Mouse (Mus musculus) kidney, postnatal 10 days (tissue): ENCODE measurements around the gene Tmem136.
"Not testable (repeated sequence)": the region's sequence is repeated elsewhere in the genome, so short reads cannot be mapped to it uniquely, and the experiment has no call there.

Experiments
- DNase-seq: peaks from one replicate; pipeline ENCODE4 v3.0.0; 2021; ENCODE audit warnings: mixed read lengths

The Tmem136 gene

DNA sequence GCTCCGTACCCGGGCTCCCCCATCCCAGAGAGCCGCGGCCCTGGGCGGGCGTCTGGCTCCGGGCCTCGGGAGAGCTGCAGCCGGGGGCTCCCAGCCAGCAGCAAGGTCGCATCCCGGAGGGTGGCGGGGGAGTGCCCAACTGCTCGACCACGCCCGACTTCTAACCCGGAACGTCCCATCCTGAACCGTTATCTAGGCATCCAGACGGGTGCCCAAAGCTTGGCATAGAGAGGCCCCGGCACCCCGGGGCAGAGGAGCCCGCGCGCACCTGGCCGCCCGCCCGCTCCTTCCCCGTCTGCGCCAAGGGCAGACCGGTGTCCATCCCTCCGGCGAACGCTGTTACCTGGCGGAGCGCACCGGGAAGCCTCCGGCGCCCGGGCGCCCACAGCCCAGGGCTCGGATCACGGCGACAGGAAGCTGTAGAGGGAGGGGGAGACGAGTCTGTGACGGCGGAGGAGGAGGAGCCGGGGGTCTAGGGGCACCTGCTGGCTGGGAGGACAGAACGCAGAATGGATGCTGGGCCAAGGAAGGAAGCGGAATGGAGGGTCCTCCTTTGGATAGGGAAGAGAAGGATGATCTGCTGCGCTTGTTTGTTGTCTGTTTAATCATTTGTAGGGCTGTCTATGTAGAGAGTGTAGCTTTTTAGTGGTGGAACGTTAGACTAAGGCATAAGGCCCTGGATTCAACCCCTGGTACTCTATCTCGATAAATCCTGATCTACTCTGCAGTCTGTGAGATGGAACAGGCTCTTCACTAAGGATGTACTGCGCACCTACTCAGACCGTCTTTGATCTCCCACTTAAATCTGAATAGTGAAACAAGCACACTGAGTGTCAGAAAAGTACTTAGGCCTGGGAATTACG, at the start of gene Tmem136:
TSS of gene Tmem136 (minus strand) at position 437 of the 863 bp plus-strand sequence.
- DNase-seq, result peak; percentile 74

DNA sequence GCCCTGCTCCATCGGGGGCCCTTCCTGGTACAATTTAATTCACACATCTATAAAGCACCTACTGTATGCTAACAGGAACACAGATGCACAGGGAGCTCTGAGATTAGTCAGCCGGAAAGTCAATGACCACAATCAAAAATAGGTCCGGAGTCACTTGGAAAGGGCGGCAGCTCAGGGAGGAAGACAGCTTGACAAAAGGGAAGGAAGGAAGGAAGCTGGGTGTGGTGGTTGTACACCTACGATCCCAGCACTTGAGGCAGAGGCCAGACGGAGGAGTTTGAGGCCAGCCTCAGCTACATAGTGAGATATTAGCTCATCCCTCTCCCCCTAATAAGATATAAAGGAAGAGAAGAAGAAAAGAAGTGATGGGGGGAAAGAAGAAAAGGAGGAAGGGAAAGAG, 39.6 kb upstream of the Tmem136 start:
- DNase-seq, result no peak

DNA sequence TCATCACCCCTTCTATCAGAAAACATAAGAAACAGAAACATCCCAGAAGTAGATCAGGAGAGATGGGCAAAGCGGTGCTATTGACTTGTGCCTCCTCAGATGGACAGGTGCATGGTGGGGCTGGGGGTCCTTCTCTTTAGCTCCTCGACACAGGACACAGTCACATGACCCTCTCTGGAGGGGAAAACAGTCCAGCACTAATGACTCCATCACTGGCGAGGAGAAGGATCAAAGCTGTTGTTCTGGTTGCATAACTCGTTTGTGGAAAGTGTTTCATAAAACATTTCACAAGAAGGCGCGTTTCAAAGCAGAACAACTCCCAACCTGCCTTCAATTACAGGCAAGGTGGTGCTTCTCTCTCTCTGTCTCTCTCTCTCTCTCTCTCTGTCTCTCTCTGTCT, 35.4 kb upstream of the Tmem136 start:
- DNase-seq, result no peak

DNA sequence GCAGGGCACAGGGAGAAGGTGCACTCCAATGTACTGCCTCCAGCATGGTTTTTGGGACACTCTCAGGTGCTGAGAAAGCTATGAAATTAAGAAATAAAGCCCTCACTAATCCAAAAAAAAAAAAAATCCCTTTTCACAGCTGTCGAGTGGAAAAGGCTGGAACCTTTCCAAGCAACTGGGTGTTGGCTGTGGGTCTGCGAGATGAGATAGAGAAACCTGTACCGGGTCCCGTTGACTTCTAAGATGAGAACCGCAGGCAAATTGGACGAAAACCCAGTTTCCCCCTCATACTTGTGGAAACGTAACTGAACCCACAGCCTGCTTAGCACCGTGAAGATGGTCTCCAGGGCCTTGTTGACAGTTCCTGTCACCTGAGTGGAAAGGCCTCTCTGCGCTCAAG, 34.6 kb upstream of the Tmem136 start:
- no peak for DNase-seq

DNA sequence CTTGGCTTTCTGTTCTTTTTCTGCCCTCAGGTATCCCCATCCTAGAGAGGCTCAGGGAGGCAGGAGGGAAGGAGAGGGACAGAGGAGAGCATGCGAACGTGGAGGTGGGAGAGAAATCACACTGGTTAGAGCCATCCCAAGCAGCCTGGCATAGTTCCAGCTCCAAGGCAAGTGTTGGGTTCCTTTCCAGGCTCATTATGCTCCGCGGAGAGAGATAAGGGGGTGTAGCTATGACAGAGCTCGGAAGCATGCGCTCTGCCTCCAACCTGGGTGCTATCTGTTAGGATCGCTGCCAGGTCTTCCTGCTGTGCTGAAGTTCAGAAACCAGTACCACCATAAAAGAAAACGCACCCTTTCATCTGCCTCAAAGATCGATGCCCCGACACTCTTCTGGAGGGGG, 33.7 kb upstream of the Tmem136 start:
- peak; percentile 48 for DNase-seq

DNA sequence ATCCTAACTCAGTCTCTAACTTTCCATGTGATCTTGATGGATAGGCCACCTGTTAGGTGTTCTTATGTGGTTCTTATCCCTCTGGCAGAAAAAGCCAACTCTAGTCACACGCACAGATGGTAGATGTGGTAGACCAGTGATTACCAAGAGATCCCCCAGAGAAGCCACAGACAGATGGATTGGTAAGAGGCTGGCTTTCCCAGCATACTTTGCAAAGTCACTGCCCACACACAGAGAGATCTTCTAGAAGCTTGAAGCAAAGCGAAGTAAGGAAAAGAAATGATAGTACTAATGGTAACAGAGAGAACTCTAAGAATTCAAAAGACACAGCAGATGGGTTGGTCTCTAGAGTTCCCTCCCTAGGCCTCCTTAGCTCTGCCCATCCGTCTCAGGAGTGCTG, 33.1 kb upstream of the Tmem136 start:
- DNase-seq, result no peak

DNA sequence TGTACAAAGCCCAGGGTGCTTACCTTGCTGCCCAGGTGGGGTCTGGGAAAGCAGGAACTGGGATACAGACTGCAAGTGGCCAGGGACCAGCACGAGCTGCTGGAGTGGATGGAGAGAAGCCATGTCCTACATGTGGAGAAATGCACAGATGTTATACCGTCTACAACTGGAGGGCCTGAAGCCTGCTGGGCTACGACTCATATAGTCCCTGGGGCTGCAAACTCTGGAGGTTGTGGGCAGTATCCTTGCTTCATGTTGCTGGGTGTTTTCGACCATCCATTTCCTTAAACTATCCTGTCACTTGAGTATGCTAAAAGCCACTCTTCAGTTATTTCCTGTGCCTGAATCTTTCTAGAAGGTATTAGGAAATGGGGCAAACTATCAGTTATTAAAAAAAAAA, 28.8 kb upstream of the Tmem136 start:
- no peak for DNase-seq

DNA sequence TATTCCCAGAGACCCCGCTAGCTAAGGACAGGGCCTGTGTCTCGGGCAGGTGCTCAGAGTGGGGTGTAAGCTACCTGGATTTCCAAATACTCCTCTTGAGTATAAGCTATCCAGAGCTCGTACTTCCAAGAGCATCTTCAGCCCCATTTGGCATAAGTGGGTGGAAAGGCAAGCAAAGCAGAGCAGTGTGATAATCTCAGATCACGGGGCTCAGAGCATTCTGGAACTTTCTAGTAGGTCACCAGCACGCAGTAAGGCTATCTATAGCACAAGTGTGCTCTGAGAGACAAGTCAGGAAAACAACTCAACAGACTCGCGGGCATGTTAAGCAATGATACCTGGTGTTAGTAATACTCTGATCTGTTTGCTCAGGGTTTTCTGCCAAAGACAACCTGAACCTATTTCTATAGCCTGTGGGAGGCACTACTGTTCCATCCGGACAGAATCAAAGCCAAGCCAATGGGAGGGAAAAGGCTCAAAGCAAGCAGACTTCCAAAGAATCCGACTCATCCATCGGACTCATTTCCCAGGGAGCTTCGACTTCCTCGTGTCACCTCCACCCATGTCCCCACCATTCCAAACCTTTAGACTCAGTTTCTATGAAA, 27.9 kb upstream of the Tmem136 start:
- DNase-seq, result no peak

DNA sequence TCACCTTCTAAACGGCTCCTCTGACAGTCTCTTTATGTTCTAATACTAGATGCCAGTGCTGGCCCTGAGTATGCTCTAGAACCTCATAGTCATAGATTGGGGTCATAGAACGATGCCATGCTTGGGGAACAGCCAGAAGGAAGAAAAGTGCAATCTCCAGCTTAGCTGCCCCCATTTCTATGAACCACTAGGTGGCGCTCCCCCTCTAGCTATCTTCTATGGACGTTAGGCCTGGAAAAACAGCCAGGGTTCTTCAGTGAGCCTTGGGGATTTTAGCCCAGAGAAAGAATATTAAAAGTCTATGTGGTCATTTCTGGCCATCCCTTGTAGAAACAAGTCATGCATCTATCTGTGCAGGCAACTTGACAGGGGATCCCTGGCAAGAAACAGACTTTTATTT, 25.5 kb upstream of the Tmem136 start:
- DNase-seq, result peak; percentile 88

DNA sequence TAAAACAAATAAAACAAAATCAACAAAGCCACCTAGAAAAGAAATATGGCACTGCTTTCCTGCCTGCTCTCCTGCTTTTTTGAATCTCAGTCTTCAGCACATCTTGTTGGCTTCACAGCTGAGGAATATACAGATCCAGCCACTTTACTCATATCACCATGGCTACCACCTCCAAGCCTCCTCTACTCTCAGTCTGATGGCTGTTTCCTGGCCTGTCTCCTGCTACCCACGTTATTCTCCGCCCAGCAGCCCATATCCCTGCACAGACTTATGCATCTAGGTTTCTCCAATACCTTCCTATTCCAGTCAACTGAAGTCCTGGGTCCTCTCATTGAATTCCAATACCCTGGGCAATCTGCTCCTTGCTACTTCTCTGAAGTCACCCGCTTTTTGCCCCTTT, 17.2 kb upstream of the Tmem136 start:
- no peak for DNase-seq

DNA sequence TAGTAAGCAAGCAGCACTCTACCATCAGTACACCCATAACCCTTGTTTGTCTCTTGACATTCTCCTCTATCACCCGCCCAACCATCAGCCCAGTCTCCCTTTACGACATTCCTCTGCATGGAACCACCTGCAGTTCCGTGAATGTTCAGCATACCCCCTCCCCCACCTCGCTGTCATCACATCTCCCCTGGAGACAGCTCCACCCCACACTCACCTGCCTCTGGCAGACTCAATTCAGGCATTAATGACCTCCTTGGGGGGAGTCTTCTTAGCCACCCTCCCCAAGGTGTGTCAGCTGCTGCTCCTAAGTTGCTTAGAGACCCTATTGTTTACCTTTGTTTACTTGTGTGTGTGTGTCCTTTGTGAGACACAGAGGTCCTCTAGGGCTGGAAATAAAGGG, 16.0 kb upstream of the Tmem136 start:
- no peak for DNase-seq

DNA sequence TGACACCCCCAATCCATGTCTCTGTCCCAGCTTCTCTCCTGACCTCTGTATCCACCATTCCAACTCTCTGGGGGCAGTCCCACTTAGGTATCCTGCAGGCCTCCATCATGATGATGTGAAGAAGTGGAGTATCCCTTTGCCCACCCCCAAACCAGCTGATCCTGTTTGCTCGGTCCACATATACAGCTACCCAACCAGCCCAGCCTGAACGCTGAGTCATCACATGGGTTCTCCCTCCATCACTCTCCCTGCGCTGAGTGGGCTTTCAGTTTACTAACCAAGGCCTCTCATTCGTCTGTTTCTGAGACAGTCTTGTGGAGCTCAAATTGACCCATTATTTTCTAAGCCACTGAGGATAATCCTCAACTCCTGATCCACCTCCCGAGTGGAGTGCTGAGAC, 15.6 kb upstream of the Tmem136 start:
- no peak for DNase-seq

DNA sequence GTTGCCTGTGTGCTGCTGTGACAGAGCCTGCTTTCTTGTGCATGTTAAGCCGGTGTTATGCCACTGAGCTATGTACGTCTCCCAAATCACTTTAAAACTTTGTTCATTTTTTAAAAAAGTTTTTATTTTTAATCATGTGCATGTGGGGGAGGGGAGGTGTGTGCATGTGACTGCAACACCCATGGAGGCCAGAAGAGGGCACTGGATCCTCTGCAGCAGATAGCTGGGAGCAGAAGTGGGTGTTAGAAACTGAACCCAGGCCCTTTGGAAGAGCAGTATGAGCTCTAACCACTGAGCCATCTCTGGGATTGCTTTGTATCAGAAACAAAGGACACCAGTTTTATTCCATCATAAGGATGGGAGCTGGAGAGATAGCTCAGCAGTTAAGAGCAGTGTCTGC, 14.3 kb upstream of the Tmem136 start:
- no peak for DNase-seq

DNA sequence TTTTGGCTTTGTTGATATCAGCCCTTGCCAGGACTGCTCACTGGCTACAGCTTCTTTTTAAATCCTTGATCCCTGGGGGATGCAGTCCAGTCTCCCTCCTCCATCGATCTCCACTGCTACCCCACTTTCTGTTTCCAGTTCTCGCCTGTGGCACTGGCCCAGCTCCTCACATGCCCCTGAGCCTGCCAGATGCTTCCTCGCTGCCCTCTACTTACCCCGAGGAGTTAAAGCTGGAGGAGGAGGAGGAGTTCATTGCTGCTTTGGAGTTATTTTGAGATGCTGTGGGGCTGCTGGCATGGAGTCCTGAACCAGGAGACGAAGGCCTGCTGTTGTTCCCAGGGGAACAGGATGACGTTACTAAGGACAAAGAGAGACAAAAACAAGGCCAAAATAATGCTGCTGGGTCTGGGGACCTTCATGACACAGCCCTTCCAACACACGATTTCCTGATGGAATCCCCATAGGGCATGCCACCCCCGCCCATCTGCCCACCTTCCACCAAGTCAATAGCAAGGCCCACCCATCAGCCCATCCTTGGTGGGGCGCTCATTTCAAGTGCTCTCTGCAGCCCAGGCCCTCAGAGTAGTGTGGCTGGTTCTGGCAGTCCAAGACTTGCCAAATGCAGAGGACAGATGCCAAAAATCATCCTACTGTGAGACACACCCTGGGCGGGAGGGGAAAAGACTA, 10.9 kb upstream of the Tmem136 start:
- DNase-seq, result peak; percentile 54

DNA sequence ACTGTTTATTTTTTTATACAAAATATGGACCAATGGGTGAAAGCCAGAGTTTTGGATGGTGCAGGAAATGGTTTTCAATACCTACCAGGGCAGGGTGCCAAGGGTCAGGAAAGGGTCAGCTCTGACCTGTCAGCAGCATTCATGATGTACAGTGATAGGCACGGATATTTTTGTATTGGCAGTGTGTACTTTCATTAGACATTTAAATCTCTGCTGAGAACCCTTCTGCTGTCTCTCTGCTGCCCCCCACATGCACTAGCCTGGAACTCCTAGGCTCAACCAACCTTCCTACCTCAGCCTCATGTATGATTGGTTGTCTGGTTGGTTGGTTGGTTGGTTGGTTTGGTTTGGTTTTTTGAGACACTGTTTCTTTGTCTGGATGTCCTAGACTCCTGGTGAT, 6.0 kb upstream of the Tmem136 start:
- peak; percentile 43 for DNase-seq

DNA sequence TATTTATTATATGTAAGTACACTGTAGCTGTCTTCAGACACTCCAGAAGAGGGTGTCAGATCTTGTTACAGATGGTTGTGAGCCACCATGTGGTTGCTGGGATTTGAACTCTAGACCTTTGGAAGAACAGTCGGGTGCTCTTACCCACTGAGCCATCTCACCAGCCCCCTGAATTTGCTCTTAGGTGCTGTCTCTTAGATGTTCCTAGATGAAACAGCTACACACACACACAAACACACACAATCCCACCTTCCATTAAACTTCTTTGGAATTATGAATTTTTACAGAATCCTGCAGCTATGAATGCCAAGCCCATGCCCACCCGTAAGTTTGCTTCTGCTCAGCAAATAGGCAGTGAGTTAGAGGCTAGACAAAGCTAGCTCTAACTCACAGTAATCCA, 5.6 kb upstream of the Tmem136 start:
- not testable (repeated sequence) for DNase-seq

DNA sequence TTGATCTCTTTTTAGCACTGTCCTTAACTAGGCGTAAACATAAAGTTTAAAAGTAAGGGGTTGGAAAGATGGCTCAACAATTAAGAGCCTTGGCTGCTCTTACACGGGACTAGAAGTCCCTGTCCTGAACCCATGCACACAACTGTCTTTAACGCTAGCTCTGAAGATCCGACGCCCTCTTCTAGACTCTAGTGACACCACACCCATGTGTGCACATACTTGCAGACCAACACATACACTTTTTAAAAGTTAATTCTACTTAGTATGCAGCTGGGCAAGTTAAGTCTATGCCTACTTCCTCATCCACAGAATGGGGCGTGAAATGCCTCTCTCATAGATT, 597 bp upstream of the Tmem136 start:
- DNase-seq, result no peak

DNA sequence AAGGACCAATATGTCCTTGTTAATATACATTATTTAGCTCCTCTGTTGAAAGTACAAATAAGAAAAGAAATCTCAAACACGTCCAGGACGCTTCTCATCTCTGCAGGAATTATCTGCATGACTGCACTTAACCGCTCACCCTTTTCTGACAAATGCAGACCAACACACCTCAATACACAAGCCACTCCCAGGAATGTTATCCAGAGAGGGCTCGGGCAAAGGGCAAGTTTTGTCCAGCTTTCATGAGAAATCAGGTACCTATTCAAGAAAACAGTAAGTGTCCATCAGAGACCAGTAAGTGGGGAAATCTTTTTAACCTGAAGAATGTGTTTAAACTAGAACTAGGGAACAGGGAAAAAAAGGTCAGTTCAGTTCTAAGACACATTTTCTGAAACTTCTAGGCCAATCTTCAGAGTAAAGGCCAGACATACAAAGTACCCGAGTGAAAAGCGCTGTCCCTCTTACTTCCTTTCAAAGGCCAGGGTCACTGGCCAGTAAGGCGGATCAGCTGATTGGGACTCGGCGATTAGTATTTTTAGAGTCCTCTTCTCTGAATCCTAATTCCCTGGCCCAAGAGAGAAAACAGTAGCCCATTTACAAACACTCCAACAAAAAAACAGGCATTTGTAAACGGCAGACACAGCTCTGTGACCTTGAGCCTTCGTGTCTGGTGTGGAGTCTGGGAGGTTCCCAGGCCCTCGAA, 788 bp downstream of the Tmem136 start:
- peak; percentile 45 for DNase-seq

DNA sequence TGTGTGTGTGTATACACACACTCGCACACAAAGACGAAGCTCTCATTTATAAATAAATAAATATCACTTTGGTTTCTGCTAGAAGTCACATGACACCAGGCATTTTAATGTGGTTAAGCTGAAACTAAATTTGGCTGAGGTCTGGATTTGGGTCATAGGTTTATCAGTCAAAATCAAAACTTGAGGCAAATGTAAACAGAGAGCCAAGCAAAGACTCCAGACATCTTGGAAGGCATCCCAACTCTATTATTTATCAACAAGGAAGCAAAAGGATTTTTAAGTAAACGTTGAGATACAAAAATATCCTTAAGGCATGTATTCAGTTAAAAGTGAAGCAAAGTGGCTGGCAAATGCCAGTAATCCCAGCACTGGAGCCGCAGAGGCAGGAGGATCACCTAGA, 1.5 kb downstream of the Tmem136 start:
- no peak for DNase-seq

DNA sequence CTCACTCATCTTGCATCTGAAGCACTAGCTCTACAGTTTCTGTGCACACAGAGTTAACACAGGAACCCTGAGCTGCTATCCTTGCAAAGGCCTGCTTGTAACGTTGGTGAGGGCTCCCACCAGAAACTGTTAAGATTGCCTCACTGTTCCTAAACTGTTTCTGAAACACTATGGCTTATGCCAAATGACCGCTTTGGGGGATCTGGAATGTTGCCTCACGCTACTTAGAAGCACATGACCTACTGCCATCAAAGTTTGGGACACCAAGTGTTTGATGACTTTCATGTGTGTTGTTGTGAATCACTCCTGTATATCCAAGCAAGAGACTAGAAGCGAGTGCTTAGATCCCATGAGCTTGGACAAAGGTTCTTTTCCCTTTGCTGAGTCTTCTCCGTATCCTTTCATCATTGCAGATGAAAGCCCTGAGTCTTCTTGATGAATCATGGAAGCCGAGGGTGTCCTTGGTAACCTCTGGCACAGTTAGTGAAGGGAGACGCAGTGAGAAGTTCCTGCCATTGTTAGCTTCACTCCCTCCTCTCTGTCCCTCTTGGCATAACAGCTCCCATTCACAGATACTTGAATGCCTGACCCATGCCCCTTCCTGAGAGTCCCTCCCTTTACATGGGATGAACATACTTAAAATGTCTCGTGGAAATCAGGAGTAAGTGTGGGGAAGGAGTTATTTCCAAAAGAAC, 5.9 kb downstream of the Tmem136 start:
- no peak for DNase-seq

DNA sequence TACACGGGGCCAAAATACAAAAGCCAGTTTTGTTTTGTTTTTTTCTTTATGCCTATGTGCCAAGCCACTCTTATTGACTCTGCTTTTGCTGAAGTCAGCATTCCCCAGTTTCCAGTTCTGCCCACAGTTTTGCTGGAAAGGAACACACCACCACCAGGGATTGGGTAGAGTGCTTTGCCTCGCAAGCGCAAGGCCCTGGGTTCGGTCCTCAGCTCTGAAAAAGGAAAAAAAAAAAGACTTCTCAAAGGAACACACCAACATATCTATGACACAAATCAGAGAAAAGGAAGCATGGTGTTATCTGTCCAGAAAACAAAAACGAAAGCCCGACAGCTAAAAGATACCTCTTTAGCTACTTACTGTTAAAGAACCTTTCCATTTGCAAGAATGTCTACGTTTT, 7.2 kb downstream of the Tmem136 start:
- no peak for DNase-seq

DNA sequence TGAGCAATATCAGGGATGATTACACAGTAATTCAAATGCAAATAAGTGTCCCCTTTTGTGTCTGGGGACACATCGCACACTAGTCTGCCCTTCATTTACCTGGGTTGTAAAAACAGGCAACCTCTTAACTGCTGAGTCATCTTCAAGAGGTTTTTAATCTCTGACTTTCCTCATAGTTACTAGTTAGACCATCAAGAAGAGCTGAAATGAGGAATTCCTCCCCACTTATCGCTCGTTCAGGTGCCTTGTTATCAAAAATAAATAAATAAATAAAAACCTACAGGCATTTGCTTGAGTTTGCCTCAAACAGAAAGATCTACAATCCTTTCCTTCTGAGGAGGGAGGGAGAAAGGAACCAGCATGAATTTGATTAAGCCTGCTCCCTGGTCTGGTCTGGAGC, 7.6 kb downstream of the Tmem136 start:
- DNase-seq, result no peak

DNA sequence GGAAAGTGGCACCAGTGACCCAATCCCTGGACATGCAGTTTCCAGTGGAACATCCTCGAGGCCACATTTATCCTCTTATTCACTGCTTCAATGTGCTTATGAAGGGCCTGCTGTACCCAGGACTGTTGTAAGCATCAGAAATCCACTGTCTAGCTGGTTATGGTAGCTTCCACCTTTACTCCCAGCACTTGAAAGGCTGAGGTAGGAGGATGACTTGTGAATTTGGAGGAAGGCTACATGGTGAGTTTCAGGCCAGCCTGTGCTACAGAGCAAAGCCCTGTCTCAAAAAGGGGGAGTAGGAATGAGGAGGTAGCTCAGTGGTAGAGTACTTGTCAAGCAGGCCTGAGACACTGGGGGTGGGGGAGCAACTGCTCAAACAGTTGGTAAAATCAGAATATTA, 8.3 kb downstream of the Tmem136 start:
- DNase-seq, result no peak
